Mouse (Mus musculus) Patski (cell line): Measurements from ENCODE around the gene Cnot2. TPM values are rescaled to one million over a fixed set of nuclear protein-coding genes. Genes with fewer than 3 reads are reported as not detected.

Experiments
- ATAC-seq: fragments of 100-300 bp; one replicate; pipeline ENCODE4 v1.8.0; 2021
- CTCF ChIA-PET: fragments of 350-600 bp; sonication (Branson Sonifier 250); formaldehyde crosslinking; loops from one replicate; lab custom pipeline; 2022; ENCODE audit warnings: inconsistent platforms; lab: Charles Lee
- POLR2A ChIA-PET: fragments of 350-600 bp; sonication (Branson Sonifier 250); formaldehyde crosslinking; loops from one replicate; lab custom pipeline; 2022; ENCODE audit warnings: antibody characterized with exemption, inconsistent platforms; lab: Charles Lee
- DNase-seq: peaks from one replicate; pipeline ENCODE4 v3.0.0-alpha.2; 2011; ENCODE audit warnings: low read depth, low spot score
- H3K27me3 ChIP-seq: fragments of 371-371 bp; one replicate; pipeline ENCODE4 v1.5.1; 2021
- CTCF ChIP-seq: fragments of 100-300 bp; IDR thresholded peaks from one replicate; pipeline ENCODE4 v1.5.1; 2021
- in situ Hi-C: fragments of 300-500 bp; cut with MboI; formaldehyde crosslinking; loops from 3 replicates; pipeline ENCODE4 v1.11.1; 2018; ENCODE audit warnings: low pct_unique_long_range_greater_than_20kb, mixed read lengths
- polyA plus RNA-seq: library from polyadenylated mRNA; unstranded; gene quantifications from one replicate; pipeline ENCODE4 v1.2.3, GENCODE M21; 2021

The Cnot2 gene
- polyA plus RNA-seq, 1 experiment from 2014 or later = 68.5 TPM

DNA sequence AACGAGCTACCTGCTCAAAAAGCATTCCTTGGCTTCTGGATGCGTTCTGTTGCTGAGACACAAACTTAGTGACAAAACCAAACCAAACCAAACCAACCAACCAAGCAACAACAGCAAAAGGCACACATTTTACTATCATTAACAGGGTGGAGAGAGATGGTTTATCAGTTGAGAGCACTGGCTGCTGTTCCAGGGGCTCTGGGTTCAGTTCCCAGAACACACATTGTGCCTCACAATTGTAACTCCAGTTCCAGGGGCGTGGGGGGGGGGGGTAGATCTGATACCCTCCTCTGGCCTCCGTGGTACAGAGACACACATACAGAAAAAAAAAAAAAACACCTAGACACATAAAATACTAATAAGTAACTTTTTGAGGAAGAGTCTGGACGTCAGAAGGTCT, 113.2 kb downstream of the Cnot2 start:
- no peaks in the 10 kb centered on the region for H3K27me3 ChIP-seq
- ChIA-PET POLR2A (no interaction called here), CTCF (no interaction called here)
- no peak for DNase-seq
- in situ Hi-C loops = no loop called here
- no peak for TF ChIP-seq CTCF
- no peak for ATAC-seq

DNA sequence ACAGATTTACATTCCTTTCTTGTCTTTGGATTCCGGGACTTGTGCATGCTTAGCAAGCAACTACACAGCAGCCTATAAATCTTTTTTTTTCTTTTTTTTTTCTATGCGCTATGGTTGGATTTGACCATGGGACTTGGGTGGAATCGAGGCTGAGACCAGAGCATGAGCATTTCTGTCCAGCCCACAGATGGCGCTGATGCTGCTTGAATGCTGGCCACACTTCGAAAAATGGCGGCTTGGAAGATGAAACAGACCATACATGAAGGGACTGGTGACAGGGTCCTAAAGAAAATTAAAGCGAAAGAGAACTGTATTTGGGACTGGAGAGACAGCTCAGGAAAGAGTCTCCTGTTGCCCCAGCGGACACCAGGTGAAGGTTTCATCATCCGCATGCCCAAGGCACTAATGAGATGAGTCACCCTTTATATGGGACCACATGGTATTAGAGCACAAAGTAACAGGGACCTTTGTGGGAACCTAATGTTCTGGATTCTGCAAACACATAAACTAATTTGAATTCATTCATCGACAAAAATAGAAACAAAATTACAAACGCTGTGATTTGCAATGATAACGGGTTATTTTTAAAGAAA, 117.5 kb downstream of the Cnot2 start:
- H3K27me3 ChIP-seq = no peaks in the 10 kb centered on the region
- no peak for TF ChIP-seq CTCF
- ChIA-PET POLR2A (no interaction called here), CTCF (no interaction called here)
- ATAC-seq (no peak), DNase-seq (no peak)
- in situ Hi-C loops = no loop called here

DNA sequence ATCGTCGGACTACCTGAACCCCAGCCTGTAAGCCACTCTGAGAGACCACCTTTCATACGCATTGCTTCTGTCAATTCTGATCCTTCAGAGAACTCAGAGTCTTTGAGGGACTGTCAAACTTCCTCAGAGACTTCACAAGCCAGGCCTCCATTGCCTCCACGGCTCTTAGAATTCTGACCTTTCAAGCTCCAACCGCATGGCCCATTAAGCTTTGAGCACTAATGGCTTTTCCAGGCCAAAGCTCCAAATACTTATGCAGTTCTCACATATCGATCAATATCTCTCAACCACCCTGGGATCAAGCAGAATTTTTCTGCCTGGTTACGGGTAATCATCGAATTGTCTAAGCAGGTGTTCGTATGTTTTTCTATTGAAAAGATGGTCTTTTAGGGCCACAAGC, 119.9 kb downstream of the Cnot2 start:
- no peak for ATAC-seq
- POLR2A ChIA-PET = no interaction called here
- CTCF ChIA-PET = no interaction called here
- in situ Hi-C loops = no loop called here
- TF ChIP-seq CTCF = no peak
- H3K27me3 ChIP-seq = no peaks in the 10 kb centered on the region
- no peak for DNase-seq

DNA sequence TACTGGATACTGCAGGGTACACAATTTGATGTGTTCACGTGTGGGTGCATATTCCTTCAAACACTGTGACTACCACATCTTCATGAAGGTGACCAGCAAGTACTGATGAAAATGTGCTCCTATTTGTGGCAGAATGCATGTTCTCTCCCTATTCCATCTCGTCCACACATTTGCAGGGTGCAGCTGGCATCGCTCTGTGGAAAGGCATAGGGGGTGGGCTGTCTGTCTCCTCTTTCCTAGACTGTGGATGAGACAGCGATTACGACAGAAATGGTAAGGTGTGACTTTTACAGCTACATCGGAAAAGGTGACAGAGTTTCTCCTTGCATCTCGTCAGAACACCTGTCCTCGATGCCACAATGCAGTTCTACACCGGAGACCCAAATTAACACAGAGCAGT, 122.5 kb downstream of the Cnot2 start:
- DNase-seq = no peak
- POLR2A ChIA-PET = no interaction called here
- CTCF ChIA-PET = no interaction called here
- no peaks in the 10 kb centered on the region for H3K27me3 ChIP-seq
- TF ChIP-seq CTCF = no peak
- in situ Hi-C loops = no loop called here
- no peak for ATAC-seq

DNA sequence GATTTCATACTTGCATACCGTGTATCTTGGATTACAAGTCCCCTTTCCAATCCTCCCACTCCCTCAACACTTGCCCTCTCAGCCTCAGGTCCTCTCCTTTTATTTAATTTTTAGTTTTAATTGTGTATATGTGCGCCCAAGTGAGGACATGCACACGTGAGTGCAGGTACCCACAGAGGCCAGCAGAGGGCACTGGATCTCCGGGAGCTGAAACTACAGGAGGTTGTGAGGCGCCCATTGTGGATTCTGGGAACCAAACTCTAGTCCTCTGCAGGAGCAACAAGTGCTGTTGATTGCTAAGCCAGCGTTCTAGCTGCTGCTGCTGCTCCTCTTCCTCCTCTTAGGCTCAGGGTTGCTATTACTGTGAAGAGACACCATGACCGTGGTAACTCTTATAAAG, 128.5 kb downstream of the Cnot2 start:
- no peak for TF ChIP-seq CTCF
- POLR2A ChIA-PET = no interaction called here
- in situ Hi-C loops = no loop called here

DNA sequence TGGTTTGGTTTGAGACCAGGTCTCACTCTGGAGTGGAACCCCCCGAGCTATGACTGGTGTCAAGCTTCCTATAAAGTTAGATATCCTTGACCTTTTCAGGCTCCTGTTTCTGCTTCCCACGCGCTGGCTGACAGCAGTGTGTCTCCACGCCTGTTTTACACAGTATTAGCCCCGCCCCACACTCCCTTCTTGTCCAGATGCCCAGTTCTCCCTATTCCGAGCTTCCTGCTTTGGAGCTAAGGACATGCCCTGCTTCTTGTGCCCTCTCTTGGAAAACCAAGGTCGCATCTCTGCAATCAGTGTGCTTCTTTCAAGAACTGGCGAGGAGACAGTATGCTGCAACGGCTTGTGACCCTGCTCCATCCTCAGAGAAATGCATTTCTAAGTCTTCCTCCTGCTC, 130.7 kb downstream of the Cnot2 start:
- DNase-seq = no peak
- ChIA-PET POLR2A (no interaction called here), CTCF (interaction anchor here (1.3 kb wide), 1 partner anchor 9 kb away, joined by 3 read pairs; no protein-coding TSS in a partner anchor)
- TF ChIP-seq CTCF = no peak
- ATAC-seq = no peak
- in situ Hi-C loops = no loop called here
- H3K27me3 ChIP-seq = no peaks in the 10 kb centered on the region

More for the DNA sequence above, 128.5 kb downstream of the Cnot2 start:
- CTCF ChIA-PET = no interaction called here
- DNase-seq (no peak), ATAC-seq (no peak)
- H3K27me3 ChIP-seq = no peaks in the 10 kb centered on the region

DNA sequence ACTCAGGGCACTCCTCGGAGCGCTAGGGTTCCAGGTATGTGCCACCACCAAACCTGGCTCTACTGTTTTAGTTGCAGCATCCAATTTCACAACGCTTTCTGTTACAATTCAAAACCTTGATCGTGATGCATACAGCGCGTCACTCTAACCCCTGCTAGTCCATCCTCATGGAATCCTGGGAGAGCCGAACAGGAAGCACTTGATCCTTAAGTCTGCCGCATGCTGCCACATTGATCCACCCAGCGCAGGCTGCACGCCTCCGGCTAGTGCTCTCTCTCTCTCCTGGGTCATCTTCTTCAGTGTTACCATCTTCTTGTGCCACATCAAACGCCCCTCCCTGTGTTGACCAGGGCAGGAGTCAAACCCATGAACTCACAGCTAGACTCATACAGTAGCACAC, 133.1 kb downstream of the Cnot2 start:
- ChIA-PET POLR2A (no interaction called here), CTCF (no interaction called here)
- DNase-seq = no peak
- H3K27me3 ChIP-seq = no peaks in the 10 kb centered on the region
- in situ Hi-C loops = no loop called here
- no peak for TF ChIP-seq CTCF
- no peak for ATAC-seq

DNA sequence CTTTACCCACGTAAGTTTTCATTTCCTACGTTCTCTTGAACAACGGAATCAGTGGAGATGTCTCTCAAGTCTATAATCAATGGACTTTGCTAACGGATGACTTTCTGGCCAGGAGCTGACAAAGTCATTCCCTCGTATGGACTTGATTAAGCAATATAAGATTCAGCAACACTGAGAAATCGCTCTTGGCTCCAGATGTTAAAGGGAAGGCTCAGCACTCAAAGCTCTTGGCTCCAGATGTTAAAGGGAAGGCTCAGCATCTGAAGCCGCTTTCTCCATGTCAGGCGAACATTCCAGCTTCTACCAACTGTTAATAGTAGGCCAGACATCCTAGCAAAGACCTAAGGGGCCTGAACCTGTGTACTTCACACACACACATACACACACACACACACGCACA, 134.1 kb downstream of the Cnot2 start:
- no peak for TF ChIP-seq CTCF
- in situ Hi-C loops = no loop called here
- ATAC-seq = no peak
- ChIA-PET POLR2A (interaction anchor here (0.6 kb wide), 1 partner anchor 901 kb away, joined by 3 read pairs; no protein-coding TSS in a partner anchor), CTCF (no interaction called here)
- DNase-seq = no peak
- H3K27me3 ChIP-seq = no peaks in the 10 kb centered on the region

DNA sequence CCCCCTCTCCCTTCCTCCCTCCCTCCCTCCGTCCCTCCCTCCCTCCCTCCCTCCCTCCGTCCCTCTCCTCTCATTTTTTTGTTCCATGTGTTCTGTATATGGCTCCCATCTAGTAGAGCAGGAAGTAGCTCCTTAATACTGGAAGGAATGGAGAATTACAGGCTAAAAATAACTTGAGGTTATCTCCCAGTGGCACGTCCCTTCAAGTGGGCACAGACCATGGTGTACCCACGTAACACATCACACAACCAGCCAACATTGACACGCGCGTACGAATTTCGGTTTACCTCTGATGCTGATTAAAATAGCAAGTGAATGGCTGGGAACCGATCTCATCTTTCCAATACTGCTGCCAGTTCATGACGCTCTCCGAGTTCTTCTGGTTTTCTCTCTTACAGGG, 135.3 kb downstream of the Cnot2 start:
- POLR2A ChIA-PET = no interaction called here
- ATAC-seq = no peak
- CTCF ChIA-PET = no interaction called here
- in situ Hi-C loops = no loop called here
- H3K27me3 ChIP-seq = no peaks in the 10 kb centered on the region
- DNase-seq = no peak
- TF ChIP-seq CTCF = no peak

DNA sequence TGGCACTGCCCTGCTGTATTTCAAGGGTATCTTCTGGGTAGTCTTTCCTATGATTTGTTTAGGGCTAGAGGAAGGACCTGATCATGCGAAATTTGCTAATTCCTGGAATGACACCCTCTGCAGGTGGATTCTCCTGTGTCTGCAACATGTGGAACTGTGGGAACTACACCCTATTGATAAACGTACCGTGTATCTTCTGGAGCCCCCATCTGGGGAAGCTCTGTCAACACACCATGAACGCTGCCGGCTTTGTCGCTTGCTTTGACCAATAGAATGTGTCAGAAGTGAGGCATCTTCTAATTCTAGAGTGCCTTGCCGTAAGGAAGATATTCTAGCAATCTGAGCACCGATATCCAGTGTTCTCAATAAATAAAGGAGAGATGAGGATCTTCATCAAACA, 136.5 kb downstream of the Cnot2 start:
- in situ Hi-C loops = no loop called here
- ChIA-PET POLR2A (no interaction called here), CTCF (no interaction called here)
- ATAC-seq (no peak), DNase-seq (no peak)
- no peaks in the 10 kb centered on the region for H3K27me3 ChIP-seq
- TF ChIP-seq CTCF = no peak

DNA sequence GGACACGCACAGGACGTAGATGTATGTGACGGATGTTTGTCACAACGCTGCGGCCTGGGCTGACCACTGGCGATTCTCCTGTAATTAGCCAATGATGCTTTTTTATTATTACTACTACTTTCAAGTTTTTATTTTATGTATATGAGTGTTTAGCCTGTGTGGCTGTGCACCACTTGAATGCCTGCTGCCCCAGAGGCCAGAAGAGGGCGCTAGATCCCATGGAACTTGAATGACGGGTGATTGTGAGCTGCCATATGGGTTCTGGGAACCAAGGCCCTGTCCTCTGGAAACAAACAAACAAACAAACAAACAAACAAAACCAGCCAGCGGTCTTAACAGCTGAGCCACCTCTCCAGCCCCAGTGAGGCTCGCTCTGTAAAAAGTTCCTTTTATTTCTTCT, 136.9 kb downstream of the Cnot2 start:
- DNase-seq (no peak), ATAC-seq (no peak)
- in situ Hi-C loops = no loop called here
- CTCF ChIA-PET = no interaction called here
- H3K27me3 ChIP-seq = no peaks in the 10 kb centered on the region
- POLR2A ChIA-PET = no interaction called here
- no peak for TF ChIP-seq CTCF

DNA sequence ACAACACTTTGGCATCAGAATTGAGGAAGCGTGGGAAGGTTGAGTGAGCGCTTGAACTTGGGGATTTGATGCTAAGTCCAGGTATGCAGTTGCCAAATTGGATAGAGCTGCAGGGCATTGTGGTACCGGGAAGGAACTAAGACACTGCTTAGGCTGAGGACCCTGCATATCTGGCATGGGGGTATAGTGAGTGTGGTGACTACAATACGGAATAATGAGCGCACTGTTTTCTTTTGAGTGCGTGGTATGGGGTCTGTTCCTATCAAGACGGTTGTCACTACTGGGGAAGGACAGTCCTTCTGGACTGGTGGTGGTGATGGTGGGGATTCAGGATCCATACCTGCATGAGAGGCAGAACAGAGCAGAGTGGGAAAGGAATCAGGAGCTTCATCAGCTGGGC, 140.4 kb downstream of the Cnot2 start:
- POLR2A ChIA-PET = no interaction called here
- H3K27me3 ChIP-seq = no peaks in the 10 kb centered on the region
- CTCF ChIA-PET = interaction anchor here (1.7 kb wide), 1 partner anchor 10 kb away, joined by 3 read pairs; no protein-coding TSS in a partner anchor
- TF ChIP-seq CTCF = no peak
- DNase-seq = no peak
- in situ Hi-C loops = no loop called here
- ATAC-seq = no peak
